Mouse (Mus musculus): Measurements from ENCODE around the gene Lce1b. TPM values are rescaled to one million over a fixed set of nuclear protein-coding genes. Genes with fewer than 3 reads are reported as not detected.

Gene Lce1b
- polyA plus RNA-seq, 1 experiment from 2014 or later = not detected

Other genes starting within 250 kb of the Lce1b start
- gene Sprr2i, start 248.9 kb downstream of the Lce1b start, polyA plus RNA-seq (2018) = not detected in 3 replicates
- not detected in 3 replicates for gene Sprr2j-ps, start 238.8 kb downstream of the Lce1b start, polyA plus RNA-seq (2018)
- gene Gm9774, start 227.5 kb downstream of the Lce1b start, polyA plus RNA-seq (2018) = 0.59 to 4.8 TPM (median 3.2 TPM) in 3 replicates
- gene Sprr2k, start 224.3 kb downstream of the Lce1b start, polyA plus RNA-seq (2018) = not detected in 3 replicates
- not detected in 3 replicates for gene Sprr1b, start 218.1 kb downstream of the Lce1b start, polyA plus RNA-seq (2018)
- gene Sprr3, start 198.2 kb downstream of the Lce1b start, polyA plus RNA-seq (2018) = not detected in 3 replicates
- not detected in 3 replicates for gene Sprr1a, start 171.0 kb downstream of the Lce1b start, polyA plus RNA-seq (2018)
- not detected in 3 replicates for gene Sprr4, start 156.4 kb downstream of the Lce1b start, polyA plus RNA-seq (2018)
- gene 2310046K23Rik, start 122.4 kb downstream of the Lce1b start, polyA plus RNA-seq (2018) = not detected in 3 replicates
- gene Ivl, start 83.2 kb downstream of the Lce1b start, polyA plus RNA-seq (2018) = not detected in 3 replicates
- not detected in 3 replicates for gene Smcp, start 67.9 kb downstream of the Lce1b start, polyA plus RNA-seq (2018)
- gene 2210017I01Rik, start 49.4 kb downstream of the Lce1b start, polyA plus RNA-seq (2018) = not detected in 3 replicates
- not detected in 3 replicates for gene Lce6a, start 35.3 kb downstream of the Lce1b start, polyA plus RNA-seq (2018)
- gene Lce1a1, start 8.6 kb downstream of the Lce1b start, polyA plus RNA-seq (2018) = not detected in 3 replicates
- gene Lce1a2, start 13.4 kb upstream of the Lce1b start, polyA plus RNA-seq (2018) = not detected in 3 replicates
- gene Lce1c, start 22.3 kb upstream of the Lce1b start, polyA plus RNA-seq (2018) = not detected in 3 replicates
- not detected in 3 replicates for gene Lce1d, start 30.3 kb upstream of the Lce1b start, polyA plus RNA-seq (2018)
- gene Lce1e, start 52.1 kb upstream of the Lce1b start, polyA plus RNA-seq (2018) = not detected in 3 replicates
- not detected in 3 replicates for gene Lce1f, start 63.4 kb upstream of the Lce1b start, polyA plus RNA-seq (2018)
- gene Gm38119, start 82.2 kb upstream of the Lce1b start, polyA plus RNA-seq (2018) = not detected in 3 replicates
- not detected in 3 replicates for gene Lce1g, start 95.4 kb upstream of the Lce1b start, polyA plus RNA-seq (2018)
- gene Lce1h, start 108.1 kb upstream of the Lce1b start, polyA plus RNA-seq (2018) = not detected in 3 replicates
- gene Lce1i, start 122.0 kb upstream of the Lce1b start, polyA plus RNA-seq (2018) = not detected in 3 replicates
- gene Lce1j, start 133.6 kb upstream of the Lce1b start, polyA plus RNA-seq (2018) = not detected in 3 replicates
- not detected in 3 replicates for gene Lce1k, start 151.0 kb upstream of the Lce1b start, polyA plus RNA-seq (2018)
- gene Kprp, start 170.3 kb upstream of the Lce1b start, polyA plus RNA-seq (2018) = not detected in 3 replicates
- gene Lce1l, start 194.4 kb upstream of the Lce1b start, polyA plus RNA-seq (2018) = not detected in 3 replicates
- gene 2310050C09Rik, start 213.3 kb upstream of the Lce1b start, polyA plus RNA-seq (2018) = not detected in 3 replicates